Mouse (Mus musculus) hindbrain, embryonic 13.5 days (tissue): Measurements from ENCODE around the gene Igfbp1. TPM values are rescaled to one million over a fixed set of nuclear protein-coding genes. Genes with fewer than 3 reads are reported as not detected.
A peak's percentile ranks its signal among the peaks of the same experiment; 100 is the strongest.

ENCODE experiments used
- ATAC-seq: fragments of 200-750 bp; cut with Nextera tagmentation; 2 replicates; pipeline ENCODE4 v1.8.0; 2017; ENCODE audit warnings: moderate TSS enrichment; ENCODE audit not compliant: low FRiP score
- H3K27ac ChIP-seq: fragments of 300-500 bp; sonication (generic); 2 replicates; pipeline ENCODE4 v1.5.1; 2015; ENCODE audit warnings: inconsistent platforms, mild to moderate bottlenecking, moderate library complexity
- H3K27me3 ChIP-seq: fragments of 300-500 bp; sonication (generic); 2 replicates; pipeline ENCODE4 v1.6.1; 2015; ENCODE audit warnings: mild to moderate bottlenecking, inconsistent platforms
- H3K36me3 ChIP-seq: fragments of 300-500 bp; sonication (generic); 2 replicates; pipeline ENCODE4 v1.6.1; 2015; ENCODE audit warnings: mild to moderate bottlenecking, inconsistent platforms
- H3K4me1 ChIP-seq: fragments of 300-500 bp; sonication (generic); replicated peaks from 2 replicates; pipeline ENCODE4 v1.6.1; 2015; ENCODE audit warnings: inconsistent platforms
- H3K4me2 ChIP-seq: fragments of 300-500 bp; sonication (generic); 2 replicates; pipeline ENCODE4 v1.6.1; 2015; ENCODE audit warnings: inconsistent platforms, mild to moderate bottlenecking, moderate library complexity
- H3K4me3 ChIP-seq: fragments of 300-500 bp; sonication (generic); 2 replicates; pipeline ENCODE4 v1.5.1; 2015; ENCODE audit warnings: mild to moderate bottlenecking, inconsistent platforms
- H3K9ac ChIP-seq: fragments of 300-500 bp; sonication (generic); 2 replicates; pipeline ENCODE4 v1.6.1; 2015; ENCODE audit warnings: mild to moderate bottlenecking, inconsistent platforms
- H3K9me3 ChIP-seq: fragments of 300-500 bp; sonication (generic); 2 replicates; pipeline ENCODE4 v1.6.1; 2016; ENCODE audit warnings: inconsistent platforms
- WGBS: fragments of 180-500 bp; shearing (Covaris S2); methylation state at CpG from one replicate; pipeline ENCODE4 v1.1.7; 2015; 5-methylcytosine and 5-hydroxymethylcytosine counted together
- polyA plus RNA-seq: library from polyadenylated mRNA; unstranded; fragments of >200 nt; fragmentation: Nextera tagmentation; extraction: Ambion mirVana; gene quantifications from 2 replicates; pipeline ENCODE4 v1.2.1, GENCODE M21; 2015

Gene Igfbp1
- polyA plus RNA-seq, 1 experiment from 2014 or later = 0.10 TPM

DNA sequence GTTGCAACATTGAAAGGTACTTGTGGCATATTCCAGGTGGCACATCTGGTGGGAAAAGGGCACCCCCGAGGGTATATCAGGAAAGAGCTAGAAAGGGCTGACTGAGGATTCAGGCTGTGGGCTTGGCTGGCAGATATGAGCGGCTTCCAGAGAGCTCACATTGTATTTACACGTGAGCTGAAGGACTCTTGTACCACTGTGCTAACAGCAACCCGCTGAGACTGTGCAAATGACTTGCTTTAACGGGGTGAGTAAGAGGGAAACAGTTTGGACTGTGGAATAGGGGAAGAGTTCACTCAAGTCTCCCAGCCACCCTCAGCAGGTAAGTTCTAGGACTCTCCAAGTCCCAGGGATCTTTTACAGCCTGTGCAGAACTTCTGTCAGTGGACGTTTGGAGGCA is 23.9 kb upstream of the Igfbp1 start:
- Histone ChIP-seq H3K27me3 (no peaks in the 10 kb centered on the region), H3K9me3 (no peaks in the 10 kb centered on the region), H3K27ac (no peak overlapping the region), H3K4me2 (no peak overlapping the region), H3K9ac (no peak overlapping the region), H3K4me1 (no peaks in the 10 kb centered on the region), H3K36me3 (peaks cover 30% of the 10 kb centered on the region), H3K4me3 (no peak overlapping the region)
- 80% methylated on average over 6 of the region's 6 CpGs for WGBS
- no peak for ATAC-seq

DNA sequence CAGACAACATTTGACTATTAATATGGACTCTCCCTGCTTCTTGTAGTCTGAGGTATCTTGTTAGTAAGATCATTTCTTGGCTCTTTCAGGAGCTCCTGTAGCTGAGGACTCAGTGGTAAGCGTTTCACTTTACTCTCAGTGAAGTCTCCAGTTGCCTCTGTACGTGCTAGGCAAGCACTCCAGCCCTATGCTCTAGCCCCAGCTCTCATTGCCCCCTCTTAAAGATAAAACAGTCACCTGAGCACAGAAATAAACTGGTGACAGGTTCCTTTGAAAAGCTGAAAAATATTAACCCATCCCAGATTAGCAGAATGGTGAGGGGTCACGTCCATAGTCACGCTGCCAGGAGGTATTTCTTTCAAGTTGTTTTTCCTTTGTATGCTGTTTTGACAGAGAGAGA is 18.9 kb upstream of the Igfbp1 start:
- H3K4me1 ChIP-seq = peaks cover 12% of the 10 kb centered on the region
- no peak overlapping the region for H3K4me2 ChIP-seq
- H3K9ac ChIP-seq = no peak overlapping the region
- no peak for ATAC-seq
- no peak overlapping the region for H3K4me3 ChIP-seq
- whole genome bisulfite sequencing = 81% methylated on average over 4 of the region's 4 CpGs
- H3K36me3 ChIP-seq = no peaks in the 10 kb centered on the region
- H3K27me3 ChIP-seq = no peaks in the 10 kb centered on the region
- no peaks in the 10 kb centered on the region for H3K9me3 ChIP-seq
- no peak overlapping the region for H3K27ac ChIP-seq

GRCm38 (mm10) chr11:7179276-7179675 is 18.3 kb upstream of the Igfbp1 start:
- Histone ChIP-seq H3K36me3 (no peaks in the 10 kb centered on the region), H3K27me3 (no peaks in the 10 kb centered on the region), H3K27ac (no peak overlapping the region), H3K4me2 (no peak overlapping the region), H3K9ac (no peak overlapping the region), H3K4me1 (peaks cover 12% of the 10 kb centered on the region), H3K9me3 (no peaks in the 10 kb centered on the region), H3K4me3 (no peak overlapping the region)
- no peak for ATAC-seq
- WGBS = 91% methylated on average over 2 of the region's 2 CpGs

- Histone ChIP-seq H3K36me3 (no peaks in the 10 kb centered on the region), H3K4me2 (no peak overlapping the region), H3K27ac (no peak overlapping the region), H3K4me3 (no peak overlapping the region), H3K9ac (no peak overlapping the region), H3K9me3 (no peaks in the 10 kb centered on the region), H3K4me1 (peaks cover 14% of the 10 kb centered on the region), H3K27me3 (no peaks in the 10 kb centered on the region)
- WGBS = 27% methylated on average over 8 of the region's 8 CpGs
- peak; percentile 74 for ATAC-seq
Measured at GRCm38 (mm10) chr11:7182409-7183042, 15.1 kb upstream of the Igfbp1 start.

GRCm38 (mm10) chr11:7184420-7184819 is 13.2 kb upstream of the Igfbp1 start:
- H3K4me1 ChIP-seq = peaks cover 14% of the 10 kb centered on the region
- 12% methylated on average over 1 of the region's 1 CpGs for WGBS
- H3K4me2 ChIP-seq = no peak overlapping the region
- H3K27ac ChIP-seq = no peak overlapping the region
- H3K36me3 ChIP-seq = no peaks in the 10 kb centered on the region
- ATAC-seq = no peak
- H3K9ac ChIP-seq = no peak overlapping the region
- H3K27me3 ChIP-seq = no peaks in the 10 kb centered on the region
- H3K4me3 ChIP-seq = no peak overlapping the region
- no peaks in the 10 kb centered on the region for H3K9me3 ChIP-seq

- WGBS = 67% methylated on average over 8 of the region's 8 CpGs
- Histone ChIP-seq H3K9me3 (no peaks in the 10 kb centered on the region), H3K4me2 (no peak overlapping the region), H3K36me3 (no peaks in the 10 kb centered on the region), H3K27me3 (no peaks in the 10 kb centered on the region), H3K27ac (no peak overlapping the region), H3K4me3 (no peak overlapping the region), H3K9ac (no peak overlapping the region), H3K4me1 (peaks cover 6% of the 10 kb centered on the region)
- no peak for ATAC-seq
Measured at GRCm38 (mm10) chr11:7187472-7187871, 10.1 kb upstream of the Igfbp1 start.

- H3K27me3 ChIP-seq = no peaks in the 10 kb centered on the region
- ATAC-seq = no peak
- H3K36me3 ChIP-seq = no peaks in the 10 kb centered on the region
- H3K9me3 ChIP-seq = no peaks in the 10 kb centered on the region
- 92% methylated on average over 13 of the region's 13 CpGs for WGBS
- H3K27ac ChIP-seq = no peak within 1 kb of the TSS
- H3K4me1 ChIP-seq = 0 out of 2 replicates have a peak, but pooled peaks cover 2% of the 10 kb centered on the region
- H3K9ac ChIP-seq = no peak within 1 kb of the TSS
- no peak within 1 kb of the TSS for H3K4me2 ChIP-seq
- H3K4me3 ChIP-seq = no peak within 1 kb of the TSS
Measured at GRCm38 (mm10) chr11:7188469-7188868, 9.1 kb upstream of the Igfbp1 start, which contains the start of gene Gm11985. Gene Gm11985 (minus strand): TSS chr11:7188569.

- Histone ChIP-seq H3K9ac (no peak overlapping the region), H3K36me3 (no peaks in the 10 kb centered on the region), H3K27me3 (no peaks in the 10 kb centered on the region), H3K4me2 (no peak overlapping the region), H3K4me3 (no peak overlapping the region), H3K4me1 (no peaks in the 10 kb centered on the region), H3K27ac (no peak overlapping the region), H3K9me3 (no peaks in the 10 kb centered on the region)
- ATAC-seq = no peak
- 80% methylated on average over 6 of the region's 6 CpGs for WGBS
Measured at GRCm38 (mm10) chr11:7192710-7193109, 4.9 kb upstream of the Igfbp1 start.

GRCm38 (mm10) chr11:7193134-7193533 is 4.4 kb upstream of the Igfbp1 start:
- no peak overlapping the region for H3K4me2 ChIP-seq

GRCm38 (mm10) chr11:7194432-7195311 is 2.9 kb upstream of the Igfbp1 start:
- H3K9ac ChIP-seq = no peak overlapping the region
- no peaks in the 10 kb centered on the region for H3K36me3 ChIP-seq
- no peaks in the 10 kb centered on the region for H3K9me3 ChIP-seq
- ATAC-seq = no peak
- no peak overlapping the region for H3K4me2 ChIP-seq
- H3K27me3 ChIP-seq = no peaks in the 10 kb centered on the region
- H3K27ac ChIP-seq = no peak overlapping the region
- 94% methylated on average over 10 of the region's 10 CpGs for WGBS
- no peaks in the 10 kb centered on the region for H3K4me1 ChIP-seq
- H3K4me3 ChIP-seq = no peak overlapping the region

More at GRCm38 (mm10) chr11:7193134-7193533, 4.4 kb upstream of the Igfbp1 start:
- ATAC-seq = no peak
- H3K9me3 ChIP-seq = no peaks in the 10 kb centered on the region
- no peak overlapping the region for H3K9ac ChIP-seq
- H3K27me3 ChIP-seq = no peaks in the 10 kb centered on the region
- H3K4me1 ChIP-seq = no peaks in the 10 kb centered on the region
- H3K27ac ChIP-seq = no peak overlapping the region
- 86% methylated on average over 9 of the region's 9 CpGs for WGBS
- H3K4me3 ChIP-seq = no peak overlapping the region
- no peaks in the 10 kb centered on the region for H3K36me3 ChIP-seq

- Histone ChIP-seq H3K9ac (no peak overlapping the region), H3K4me1 (no peaks in the 10 kb centered on the region), H3K27ac (no peak overlapping the region), H3K4me2 (no peak overlapping the region), H3K9me3 (no peaks in the 10 kb centered on the region), H3K4me3 (no peak overlapping the region), H3K36me3 (no peaks in the 10 kb centered on the region), H3K27me3 (no peaks in the 10 kb centered on the region)
- WGBS = 89% methylated on average over 4 of the region's 4 CpGs
- no peak for ATAC-seq
Measured at GRCm38 (mm10) chr11:7195312-7195685, 2.3 kb upstream of the Igfbp1 start.

- H3K9me3 ChIP-seq = no peaks in the 10 kb centered on the region
- no peak overlapping the region for H3K4me2 ChIP-seq
- no peak overlapping the region for H3K4me3 ChIP-seq
- ATAC-seq = no peak
- H3K9ac ChIP-seq = no peak overlapping the region
- H3K4me1 ChIP-seq = no peaks in the 10 kb centered on the region
- no peaks in the 10 kb centered on the region for H3K27me3 ChIP-seq
- no peak overlapping the region for H3K27ac ChIP-seq
- H3K36me3 ChIP-seq = no peaks in the 10 kb centered on the region
- WGBS = 87% methylated on average over 19 of the region's 19 CpGs
Measured at GRCm38 (mm10) chr11:7198006-7198405, 424 bp downstream of the Igfbp1 start.
